Mouse (Mus musculus): ENCODE measurements around the gene Layn. TPM values are rescaled to one million over a fixed set of nuclear protein-coding genes. Genes with fewer than 3 reads are reported as not detected.

The Layn gene
- total and polyA plus RNA-seq, 2 experiments from 2014 or later, result 3.2 to 3.8 TPM

- H3K4me3 ChIP-seq (ENCODE audit: low read depth, low read length), result no peak within 1 kb of the TSS
- no peak within 1 kb of the TSS for H3K27ac ChIP-seq (ENCODE audit: low read depth, low read length)
- no peak within 1 kb of the TSS for H3K9ac ChIP-seq
- WGBS, result 85% methylated on average over 2 of the region's 2 CpGs
- no peak within 1 kb of the TSS for H3K4me2 ChIP-seq (ENCODE audit: low read depth)
- no peak for DNase-seq
- no peaks in the 10 kb centered on the region for H3K9me3 ChIP-seq (ENCODE audit: low read length)
- no peak for TF ChIP-seq CTCF (IDR thresholded peaks at IDR 0.05; ENCODE audit: low read depth)
- no peaks in the 10 kb centered on the region for H3K36me3 ChIP-seq (ENCODE audit: insufficient read depth)
- no peaks in the 10 kb centered on the region for H3K27me3 ChIP-seq (ENCODE audit: insufficient read depth, low read length)
- ATAC-seq, result no peak
- H3K4me1 ChIP-seq (ENCODE audit: insufficient read depth), result no peaks in the 10 kb centered on the region
These were observed 16.3 kb downstream of the Layn start, which contains the start of gene Btg4 for GRCm38 (mm10) chr9:51060601-51061000. Gene Btg4, plus strand, starts transcription at chr9:51060901.

GRCm38 (mm10) chr9:51058951-51059521 is 17.9 kb downstream of the Layn start:
- H3K36me3 ChIP-seq (ENCODE audit: insufficient read depth), result no peaks in the 10 kb centered on the region
- ATAC-seq, result no peak
- H3K4me3 ChIP-seq (ENCODE audit: low read depth, low read length), result no peak overlapping the region
- H3K4me1 ChIP-seq (ENCODE audit: insufficient read depth), result no peaks in the 10 kb centered on the region
- no peak overlapping the region for H3K4me2 ChIP-seq (ENCODE audit: low read depth)
- TF ChIP-seq CTCF (IDR thresholded peaks at IDR 0.05; ENCODE audit: low read depth), result no peak
- H3K9ac ChIP-seq, result no peak overlapping the region
- no peaks in the 10 kb centered on the region for H3K9me3 ChIP-seq (ENCODE audit: low read length)
- DNase-seq, result peak; percentile 47
- no peaks in the 10 kb centered on the region for H3K27me3 ChIP-seq (ENCODE audit: insufficient read depth, low read length)
- 40% methylated on average over 4 of the region's 4 CpGs for WGBS
- H3K27ac ChIP-seq (ENCODE audit: low read depth, low read length), result no peak overlapping the region

GRCm38 (mm10) chr9:51056360-51057324 is 20.3 kb downstream of the Layn start:
- Histone ChIP-seq H3K9me3 (ENCODE audit: low read length) (no peaks in the 10 kb centered on the region), H3K4me1 (ENCODE audit: insufficient read depth) (no peaks in the 10 kb centered on the region), H3K36me3 (ENCODE audit: insufficient read depth) (no peaks in the 10 kb centered on the region), H3K9ac (no peak overlapping the region), H3K4me2 (ENCODE audit: low read depth) (no peak overlapping the region), H3K27ac (ENCODE audit: low read depth, low read length) (no peak overlapping the region), H3K4me3 (ENCODE audit: low read depth, low read length) (no peak overlapping the region), H3K27me3 (ENCODE audit: insufficient read depth, low read length) (no peaks in the 10 kb centered on the region)
- WGBS, result 76% methylated on average over 3 of the region's 3 CpGs
- no peak for DNase-seq
- TF ChIP-seq CTCF (IDR thresholded peaks at IDR 0.05; ENCODE audit: low read depth), result no peak
- ATAC-seq, result no peak

DNA sequence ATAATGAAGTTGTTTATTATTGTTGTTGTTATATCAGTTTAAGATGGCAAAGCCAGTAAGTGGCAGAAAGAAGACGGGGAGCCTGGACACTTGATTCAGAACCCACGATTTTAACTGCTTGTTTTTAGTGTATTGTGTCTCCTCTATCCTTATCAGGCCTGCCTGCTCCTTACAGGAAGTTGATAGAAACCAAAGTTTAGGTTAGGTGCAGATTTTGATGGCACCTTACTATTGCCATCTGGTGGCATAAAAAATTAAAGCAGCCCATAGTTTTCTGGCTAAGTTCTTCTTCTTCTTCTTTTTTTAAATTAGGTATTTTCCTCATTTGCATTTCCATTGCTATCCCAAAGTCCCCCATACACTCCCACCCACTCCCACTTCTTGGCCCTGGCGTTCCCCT is 24.7 kb downstream of the Layn start:
- ATAC-seq (no peak), DNase-seq (peak; percentile 21)
- peak; percentile 54 for TF ChIP-seq CTCF (IDR thresholded peaks at IDR 0.05; ENCODE audit: low read depth)
- 73% methylated on average over 3 of the region's 3 CpGs for WGBS
- H3K9ac ChIP-seq, result no peak overlapping the region
- no peaks in the 10 kb centered on the region for H3K4me1 ChIP-seq (ENCODE audit: insufficient read depth)
- H3K9me3 ChIP-seq (ENCODE audit: low read length), result no peaks in the 10 kb centered on the region
- no peaks in the 10 kb centered on the region for H3K27me3 ChIP-seq (ENCODE audit: insufficient read depth, low read length)
- H3K27ac ChIP-seq (ENCODE audit: low read depth, low read length), result no peak overlapping the region
- no peaks in the 10 kb centered on the region for H3K36me3 ChIP-seq (ENCODE audit: insufficient read depth)
- H3K4me3 ChIP-seq (ENCODE audit: low read depth, low read length), result no peak overlapping the region
- no peak overlapping the region for H3K4me2 ChIP-seq (ENCODE audit: low read depth)

- Histone ChIP-seq H3K36me3 (ENCODE audit: insufficient read depth) (no peaks in the 10 kb centered on the region), H3K4me1 (ENCODE audit: insufficient read depth) (no peaks in the 10 kb centered on the region), H3K27me3 (ENCODE audit: insufficient read depth, low read length) (no peaks in the 10 kb centered on the region), H3K9ac (no peak overlapping the region), H3K27ac (ENCODE audit: low read depth, low read length) (no peak overlapping the region), H3K9me3 (ENCODE audit: low read length) (no peaks in the 10 kb centered on the region), H3K4me2 (ENCODE audit: low read depth) (no peak overlapping the region), H3K4me3 (ENCODE audit: low read depth, low read length) (no peak overlapping the region)
- no peak for ATAC-seq
- 82% methylated on average over 6 of the region's 6 CpGs for WGBS
- no peak for TF ChIP-seq CTCF (IDR thresholded peaks at IDR 0.05; ENCODE audit: low read depth)
- no peak for DNase-seq
These were observed 34.8 kb downstream of the Layn start for GRCm38 (mm10) chr9:51042136-51042535.

- Histone ChIP-seq H3K36me3 (ENCODE audit: insufficient read depth) (no peaks in the 10 kb centered on the region), H3K4me3 (ENCODE audit: low read depth, low read length) (no peak overlapping the region), H3K9ac (no peak overlapping the region), H3K9me3 (ENCODE audit: low read length) (no peaks in the 10 kb centered on the region), H3K4me2 (ENCODE audit: low read depth) (no peak overlapping the region), H3K27me3 (ENCODE audit: insufficient read depth, low read length) (no peaks in the 10 kb centered on the region), H3K4me1 (ENCODE audit: insufficient read depth) (no peaks in the 10 kb centered on the region), H3K27ac (ENCODE audit: low read depth, low read length) (no peak overlapping the region)
- WGBS, result 90% methylated on average over 7 of the region's 7 CpGs
- no peak for DNase-seq
- ATAC-seq, result no peak
- TF ChIP-seq CTCF (IDR thresholded peaks at IDR 0.05; ENCODE audit: low read depth), result no peak
These were observed 35.4 kb downstream of the Layn start for GRCm38 (mm10) chr9:51041491-51041980.

Data from forebrain, postnatal 0 days (tissue).